Mouse (Mus musculus): ENCODE data around the gene Gm7029.

- TF ChIP-seq CTCF (IDR thresholded peaks at IDR 0.05; ENCODE audit: low read depth, low read length): no peak
- no peak for TF ChIP-seq POLR2A (IDR thresholded peaks at IDR 0.05; ENCODE audit: borderline replicate concordance, low read depth, low read length)
Measured at GRCm38 (mm10) chr17:33857816-33858215, 15.8 kb upstream of the Gm7029 start.

Measured in bone marrow macrophage, adult 2 months (primary cell).